Mouse (Mus musculus) kidney, postnatal 0 days (tissue): Measurements from ENCODE around the gene Rab13. TPM values are rescaled to one million over a fixed set of nuclear protein-coding genes. Genes with fewer than 3 reads are reported as not detected.

Source experiments
- ATAC-seq: fragments of 200-750 bp; cut with Nextera tagmentation; replicated peaks from 2 replicates; pipeline ENCODE4 v1.8.0; 2017; ENCODE audit warnings: low read depth, moderate number of reproducible peaks, moderate TSS enrichment, moderate library complexity; ENCODE audit not compliant: low FRiP score
- DNase-seq: peaks from one replicate; pipeline ENCODE4 v3.0.0-alpha.2; 2016; ENCODE audit warnings: low spot score
- H3K27ac ChIP-seq: fragments of 300-500 bp; sonication (generic); 2 replicates; pipeline ENCODE4 v1.5.1; 2014; ENCODE audit warnings: mild to moderate bottlenecking
- H3K27me3 ChIP-seq: fragments of 300-500 bp; sonication (generic); 2 replicates; pipeline ENCODE4 v1.6.1; 2014; ENCODE audit warnings: low read length, mixed read lengths; ENCODE audit not compliant: insufficient read depth
- H3K36me3 ChIP-seq: fragments of 300-500 bp; sonication (generic); 2 replicates; pipeline ENCODE4 v1.6.1; 2014; ENCODE audit warnings: low read length, mixed read lengths; ENCODE audit not compliant: insufficient read depth
- H3K4me1 ChIP-seq: fragments of 300-500 bp; sonication (generic); replicated peaks from 2 replicates; pipeline ENCODE4 v1.6.1; 2014; ENCODE audit warnings: antibody characterized with exemption, low read length, mixed read lengths; ENCODE audit not compliant: insufficient read depth
- H3K4me2 ChIP-seq: fragments of 300-500 bp; sonication (generic); 2 replicates; pipeline ENCODE4 v1.6.1; 2014; ENCODE audit warnings: mild to moderate bottlenecking, low read length, moderate library complexity, mixed read lengths
- H3K4me3 ChIP-seq: fragments of 300-500 bp; sonication (generic); replicated peaks from 2 replicates; pipeline ENCODE4 v1.5.1; 2014; ENCODE audit warnings: low read depth, low read length
- H3K9ac ChIP-seq: fragments of 300-500 bp; sonication (generic); 2 replicates; pipeline ENCODE4 v1.6.1; 2014; ENCODE audit warnings: low read depth, low read length
- H3K9me3 ChIP-seq: fragments of 300-500 bp; sonication (generic); replicated peaks from 2 replicates; pipeline ENCODE4 v1.6.1; 2016; ENCODE audit warnings: low read length, inconsistent platforms, mixed read lengths
- CTCF ChIP-seq: IDR thresholded peaks from 2 replicates; pipeline ENCODE4 v1.5.1; 2016; ENCODE audit warnings: antibody characterized with exemption, low read depth, mild to moderate bottlenecking, moderate library complexity
- WGBS: fragments of 180-500 bp; shearing (Covaris S2); extraction: QIAGEN DNeasy Blood & Tissue Kit; methylation state at CpG from one replicate; pipeline ENCODE4 v1.1.7; 2014; 5-methylcytosine and 5-hydroxymethylcytosine counted together
- polyA plus RNA-seq: library from polyadenylated mRNA; unstranded; fragments of >200 nt; fragmentation: Nextera tagmentation; extraction: Ambion mirVana; gene quantifications from 2 replicates; pipeline ENCODE4 v1.2.1, GENCODE M21; 2015

Gene Rab13
- polyA plus RNA-seq, 1 experiment from 2014 or later = 34.0 TPM

- DNase-seq = no peak
- Histone ChIP-seq H3K27ac (no peak overlapping the region), H3K4me1 (no peaks in the 10 kb centered on the region), H3K9me3 (no peaks in the 10 kb centered on the region), H3K36me3 (0 out of 2 replicates have a peak, but pooled peaks cover 2% of the 10 kb centered on the region), H3K27me3 (no peaks in the 10 kb centered on the region), H3K4me3 (no peak overlapping the region), H3K9ac (no peak overlapping the region), H3K4me2 (no peak overlapping the region)
- no peak for TF ChIP-seq CTCF
- 86% methylated on average over 10 of the region's 10 CpGs for WGBS
- no peak for ATAC-seq
Measured at GRCm38 (mm10) chr3:90241669-90242358, 28.3 kb downstream of the Rab13 start.

GRCm38 (mm10) chr3:90242984-90243775, 29.7 kb downstream of the Rab13 start, which contains the start of gene Creb3l4:
TSS of gene Creb3l4 (minus strand) at chr3:90243512.
- 5% methylated on average over 19 of the region's 19 CpGs for WGBS
- 0 out of 2 replicates have a peak, but pooled peaks have one; percentile 2 for TF ChIP-seq CTCF

GRCm38 (mm10) chr3:90245406-90245805, 31.9 kb downstream of the Rab13 start:
- H3K4me2 ChIP-seq = no peak overlapping the region
- DNase-seq (no peak), ATAC-seq (no peak)
- no peak overlapping the region for H3K27ac ChIP-seq
- H3K4me3 ChIP-seq = no peak overlapping the region
- H3K27me3 ChIP-seq = no peaks in the 10 kb centered on the region
- H3K4me1 ChIP-seq = 0 out of 2 replicates have a peak, but pooled peaks cover 4% of the 10 kb centered on the region
- no peaks in the 10 kb centered on the region for H3K9me3 ChIP-seq
- TF ChIP-seq CTCF = no peak
- no peak overlapping the region for H3K9ac ChIP-seq
- 68% methylated on average over 2 of the region's 2 CpGs for WGBS
- H3K36me3 ChIP-seq = no peaks in the 10 kb centered on the region

More at GRCm38 (mm10) chr3:90242984-90243775, 29.7 kb downstream of the Rab13 start, which contains the start of gene Creb3l4:
- DNase-seq = peak; percentile 91
- ATAC-seq = peak; percentile 44; the same call in 1 of the 2 replicates
- peak within 1 kb of the TSS; percentile 29 for H3K4me3 ChIP-seq
- H3K9ac ChIP-seq = peak within 1 kb of the TSS; percentile 38; the same call in 1 of the 2 replicates
- peak within 1 kb of the TSS; percentile 52 for H3K27ac ChIP-seq
- peak within 1 kb of the TSS; percentile 66 for H3K4me2 ChIP-seq
- H3K4me1 ChIP-seq = 0 out of 2 replicates have a peak, but pooled peaks cover 4% of the 10 kb centered on the region
- no peaks in the 10 kb centered on the region for H3K27me3 ChIP-seq
- H3K36me3 ChIP-seq = no peaks in the 10 kb centered on the region
- H3K9me3 ChIP-seq = no peaks in the 10 kb centered on the region

GRCm38 (mm10) chr3:90247630-90247959, 34.1 kb downstream of the Rab13 start:
- no peaks in the 10 kb centered on the region for H3K27me3 ChIP-seq
- no peaks in the 10 kb centered on the region for H3K9me3 ChIP-seq
- peak overlapping the region; percentile 97 for H3K27ac ChIP-seq
- ATAC-seq = no peak; the same call in 1 of the 2 replicates
- H3K36me3 ChIP-seq = peaks cover 9% of the 10 kb centered on the region; the same call in 1 of the 2 replicates
- TF ChIP-seq CTCF = no peak
- H3K4me1 ChIP-seq = 0 out of 2 replicates have a peak, but pooled peaks cover 4% of the 10 kb centered on the region
- H3K4me2 ChIP-seq = peak overlapping the region; percentile 70
- no peak for DNase-seq
- H3K9ac ChIP-seq = peak overlapping the region; percentile 62
- WGBS = 0% methylated on average over 3 of the region's 3 CpGs
- peak overlapping the region; percentile 65 for H3K4me3 ChIP-seq

GRCm38 (mm10) chr3:90247960-90248745, 34.7 kb downstream of the Rab13 start, which contains the start of gene Slc39a1:
TSS of gene Slc39a1 (plus strand) at chr3:90248172.
- no peaks in the 10 kb centered on the region for H3K27me3 ChIP-seq
- no peaks in the 10 kb centered on the region for H3K9me3 ChIP-seq
- WGBS = under 1% methylated on average over 42 of the region's 44 CpGs
- DNase-seq = peak; percentile 99
- peak within 1 kb of the TSS; percentile 70 for H3K4me2 ChIP-seq
- ATAC-seq = peak; percentile 93
- H3K27ac ChIP-seq = peak within 1 kb of the TSS; percentile 97
- TF ChIP-seq CTCF = no peak
- peak within 1 kb of the TSS; percentile 76 for H3K9ac ChIP-seq
- H3K4me1 ChIP-seq = 0 out of 2 replicates have a peak, but pooled peaks cover 4% of the 10 kb centered on the region
- peak within 1 kb of the TSS; percentile 65 for H3K4me3 ChIP-seq
- peaks cover 9% of the 10 kb centered on the region; the same call in 1 of the 2 replicates for H3K36me3 ChIP-seq
